Mouse (Mus musculus) liver, embryonic 13.5 days (tissue): ENCODE results near the gene Golph3. TPM values are rescaled to one million over a fixed set of nuclear protein-coding genes. Genes with fewer than 3 reads are reported as not detected.
A peak's percentile ranks its signal among the peaks of the same experiment; 100 is the strongest.

Experiments
- ATAC-seq: fragments of 200-750 bp; cut with Nextera tagmentation; 2 replicates; pipeline ENCODE4 v1.8.0; 2017; ENCODE audit warnings: low read depth, mild to moderate bottlenecking, moderate number of reproducible peaks, moderate library complexity
- DNase-seq: peaks from one replicate; pipeline ENCODE4 v3.0.0; 2022
- H3K27ac ChIP-seq: fragments of 300-500 bp; sonication (generic); 2 replicates; pipeline ENCODE4 v1.5.1; 2015; ENCODE audit warnings: moderate library complexity, mild to moderate bottlenecking, inconsistent platforms
- H3K27me3 ChIP-seq: fragments of 300-500 bp; sonication (generic); 2 replicates; pipeline ENCODE4 v1.6.1; 2015; ENCODE audit warnings: mild to moderate bottlenecking, inconsistent platforms
- H3K36me3 ChIP-seq: fragments of 300-500 bp; sonication (generic); 2 replicates; pipeline ENCODE4 v1.6.1; 2015; ENCODE audit warnings: mild to moderate bottlenecking, inconsistent platforms
- H3K4me1 ChIP-seq: fragments of 300-500 bp; sonication (generic); replicated peaks from 2 replicates; pipeline ENCODE4 v1.6.1; 2015; ENCODE audit warnings: inconsistent platforms
- H3K4me2 ChIP-seq: fragments of 300-500 bp; sonication (generic); 2 replicates; pipeline ENCODE4 v1.6.1; 2015; ENCODE audit warnings: inconsistent platforms, mild to moderate bottlenecking, moderate library complexity
- H3K4me3 ChIP-seq: fragments of 300-500 bp; sonication (generic); replicated peaks from 2 replicates; pipeline ENCODE4 v1.5.1; 2015; ENCODE audit warnings: mild to moderate bottlenecking, inconsistent platforms
- H3K9ac ChIP-seq: fragments of 300-500 bp; sonication (generic); 2 replicates; pipeline ENCODE4 v1.6.1; 2015; ENCODE audit warnings: mild to moderate bottlenecking, inconsistent platforms
- H3K9me3 ChIP-seq: fragments of 300-500 bp; sonication (generic); replicated peaks from 2 replicates; pipeline ENCODE4 v1.6.1; 2016; ENCODE audit warnings: inconsistent platforms
- WGBS: fragments of 180-500 bp; shearing (Covaris S2); methylation state at CpG from one replicate; pipeline ENCODE4 v1.1.7; 2015; ENCODE audit not compliant: insufficient replicate concordance; 5-methylcytosine and 5-hydroxymethylcytosine counted together
- polyA plus RNA-seq: library from polyadenylated mRNA; unstranded; fragments of >200 nt; fragmentation: Nextera tagmentation; extraction: Ambion mirVana; gene quantifications from 2 replicates; pipeline ENCODE4 v1.2.1, GENCODE M21; 2015

Golph3 gene
- polyA plus RNA-seq, 1 experiment from 2014 or later, result 51.6 TPM

GRCm38 (mm10) chr15:12301771-12302170, 19.5 kb upstream of the Golph3 start:
- 54% methylated on average over 5 of the region's 6 CpGs for WGBS
- ATAC-seq, result 0 out of 2 replicates have a peak, but pooled peaks have one; percentile 27

GRCm38 (mm10) chr15:12306188-12307071, 14.8 kb upstream of the Golph3 start:
- H3K27ac ChIP-seq, result peak overlapping the region; percentile 81
- H3K9ac ChIP-seq, result peak overlapping the region; percentile 45
- H3K27me3 ChIP-seq, result no peaks in the 10 kb centered on the region

More at GRCm38 (mm10) chr15:12301771-12302170, 19.5 kb upstream of the Golph3 start:
- Histone ChIP-seq H3K4me3 (no peak overlapping the region), H3K36me3 (no peaks in the 10 kb centered on the region), H3K27me3 (no peaks in the 10 kb centered on the region), H3K9ac (no peak overlapping the region), H3K9me3 (no peaks in the 10 kb centered on the region), H3K27ac (no peak overlapping the region), H3K4me2 (no peak overlapping the region), H3K4me1 (peaks cover 29% of the 10 kb centered on the region)
- peak; percentile 42 for DNase-seq

GRCm38 (mm10) chr15:12307114-12307513, 14.1 kb upstream of the Golph3 start:
- DNase-seq, result no peak
- WGBS, result 58% methylated on average over 4 of the region's 4 CpGs
- H3K4me2 ChIP-seq, result peak overlapping the region; percentile 51
- peak overlapping the region; percentile 81 for H3K27ac ChIP-seq
- H3K27me3 ChIP-seq, result no peaks in the 10 kb centered on the region
- no peaks in the 10 kb centered on the region for H3K9me3 ChIP-seq
- peaks cover 50% of the 10 kb centered on the region for H3K4me1 ChIP-seq
- H3K4me3 ChIP-seq, result no peak overlapping the region
- no peaks in the 10 kb centered on the region for H3K36me3 ChIP-seq
- no peak overlapping the region for H3K9ac ChIP-seq
- ATAC-seq, result no peak

More at GRCm38 (mm10) chr15:12306188-12307071, 14.8 kb upstream of the Golph3 start:
- Histone ChIP-seq H3K4me1 (peaks cover 50% of the 10 kb centered on the region), H3K36me3 (no peaks in the 10 kb centered on the region), H3K4me3 (peak overlapping the region; percentile 2; the same call in 1 of the 2 replicates), H3K4me2 (peak overlapping the region; percentile 51), H3K9me3 (no peaks in the 10 kb centered on the region)
- WGBS, result 23% methylated on average over 8 of the region's 8 CpGs
- ATAC-seq (peak; percentile 89), DNase-seq (peak; percentile 62)

GRCm38 (mm10) chr15:12308539-12308938, 12.7 kb upstream of the Golph3 start:
- no peak overlapping the region for H3K9ac ChIP-seq
- no peak overlapping the region for H3K4me3 ChIP-seq
- H3K4me1 ChIP-seq, result peaks cover 56% of the 10 kb centered on the region
- WGBS, result 79% methylated on average over 5 of the region's 5 CpGs
- no peaks in the 10 kb centered on the region for H3K27me3 ChIP-seq
- H3K9me3 ChIP-seq, result no peaks in the 10 kb centered on the region
- H3K36me3 ChIP-seq, result no peaks in the 10 kb centered on the region
- ATAC-seq (no peak), DNase-seq (no peak)
- H3K27ac ChIP-seq, result no peak overlapping the region
- no peak overlapping the region for H3K4me2 ChIP-seq

- H3K27ac ChIP-seq, result no peak overlapping the region
- WGBS, result 47% methylated on average over 4 of the region's 4 CpGs
- H3K9ac ChIP-seq, result no peak overlapping the region
Observed at GRCm38 (mm10) chr15:12310676-12311075, 10.6 kb upstream of the Golph3 start.

GRCm38 (mm10) chr15:12311465-12311864, 9.8 kb upstream of the Golph3 start:
- no peak overlapping the region for H3K9ac ChIP-seq
- H3K4me1 ChIP-seq, result peaks cover 43% of the 10 kb centered on the region
- no peak for ATAC-seq
- no peak overlapping the region for H3K4me2 ChIP-seq
- H3K4me3 ChIP-seq, result no peak overlapping the region
- no peaks in the 10 kb centered on the region for H3K36me3 ChIP-seq
- no peaks in the 10 kb centered on the region for H3K27me3 ChIP-seq
- H3K9me3 ChIP-seq, result no peaks in the 10 kb centered on the region
- H3K27ac ChIP-seq, result no peak overlapping the region
- 69% methylated on average over 7 of the region's 7 CpGs for WGBS
- DNase-seq, result no peak

More at GRCm38 (mm10) chr15:12310676-12311075, 10.6 kb upstream of the Golph3 start:
- no peak for ATAC-seq
- H3K4me2 ChIP-seq, result no peak overlapping the region
- H3K9me3 ChIP-seq, result no peaks in the 10 kb centered on the region
- no peaks in the 10 kb centered on the region for H3K27me3 ChIP-seq
- H3K4me3 ChIP-seq, result no peak overlapping the region
- DNase-seq, result no peak
- peaks cover 51% of the 10 kb centered on the region for H3K4me1 ChIP-seq
- H3K36me3 ChIP-seq, result no peaks in the 10 kb centered on the region

- ATAC-seq (0 out of 2 replicates have a peak, but pooled peaks have one; percentile 44), DNase-seq (no peak)
- Histone ChIP-seq H3K9ac (no peak overlapping the region), H3K27ac (no peak overlapping the region), H3K9me3 (no peaks in the 10 kb centered on the region), H3K27me3 (no peaks in the 10 kb centered on the region), H3K4me1 (peaks cover 42% of the 10 kb centered on the region), H3K4me3 (no peak overlapping the region), H3K36me3 (no peaks in the 10 kb centered on the region), H3K4me2 (no peak overlapping the region)
- WGBS, result 11% methylated on average over 1 of the region's 1 CpGs
Observed at GRCm38 (mm10) chr15:12313255-12313654, 8.0 kb upstream of the Golph3 start.

GRCm38 (mm10) chr15:12314584-12314983, 6.7 kb upstream of the Golph3 start:
- no peak for DNase-seq

GRCm38 (mm10) chr15:12315996-12316395, 5.3 kb upstream of the Golph3 start:
- peaks cover 5% of the 10 kb centered on the region; the same call in 1 of the 2 replicates for H3K27me3 ChIP-seq
- no peak overlapping the region for H3K4me2 ChIP-seq
- no peaks in the 10 kb centered on the region for H3K36me3 ChIP-seq
- H3K27ac ChIP-seq, result no peak overlapping the region
- DNase-seq, result no peak
- no peaks in the 10 kb centered on the region for H3K9me3 ChIP-seq
- no peak overlapping the region for H3K4me3 ChIP-seq
- WGBS, result 62% methylated on average over 2 of the region's 2 CpGs
- no peak overlapping the region for H3K9ac ChIP-seq
- H3K4me1 ChIP-seq, result peaks cover 43% of the 10 kb centered on the region
- no peak for ATAC-seq

More at GRCm38 (mm10) chr15:12314584-12314983, 6.7 kb upstream of the Golph3 start:
- Histone ChIP-seq H3K9ac (no peak overlapping the region), H3K36me3 (no peaks in the 10 kb centered on the region), H3K4me3 (no peak overlapping the region), H3K4me2 (no peak overlapping the region), H3K9me3 (no peaks in the 10 kb centered on the region), H3K27me3 (no peaks in the 10 kb centered on the region), H3K4me1 (peaks cover 42% of the 10 kb centered on the region), H3K27ac (no peak overlapping the region)
- 72% methylated on average over 5 of the region's 5 CpGs for WGBS
- ATAC-seq, result no peak

- DNase-seq, result no peak
Observed at GRCm38 (mm10) chr15:12317290-12317689, 4.0 kb upstream of the Golph3 start.

GRCm38 (mm10) chr15:12318451-12318850, 2.8 kb upstream of the Golph3 start:
- no peak for DNase-seq
- Histone ChIP-seq H3K4me3 (no peak overlapping the region), H3K27ac (no peak overlapping the region), H3K36me3 (no peaks in the 10 kb centered on the region), H3K27me3 (peaks cover 5% of the 10 kb centered on the region; the same call in 1 of the 2 replicates), H3K4me1 (peaks cover 36% of the 10 kb centered on the region), H3K9me3 (no peaks in the 10 kb centered on the region), H3K4me2 (no peak overlapping the region), H3K9ac (0 out of 2 replicates have a peak overlapping the region, but pooled peaks have one; percentile 2)
- WGBS, result 74% methylated on average over 8 of the region's 8 CpGs
- no peak for ATAC-seq

More at GRCm38 (mm10) chr15:12317290-12317689, 4.0 kb upstream of the Golph3 start:
- 33% methylated on average over 5 of the region's 5 CpGs for WGBS
- Histone ChIP-seq H3K27ac (no peak overlapping the region), H3K36me3 (no peaks in the 10 kb centered on the region), H3K4me3 (no peak overlapping the region), H3K27me3 (peaks cover 5% of the 10 kb centered on the region; the same call in 1 of the 2 replicates), H3K4me2 (no peak overlapping the region), H3K9ac (no peak overlapping the region), H3K4me1 (peaks cover 34% of the 10 kb centered on the region), H3K9me3 (no peaks in the 10 kb centered on the region)
- ATAC-seq, result no peak
